Comparison of ENCODE assay signal across 9 mouse cellular contexts in genomic region chr14:13917630-13918029, GRCm38 (mm10). TPM values are rescaled to one million over a fixed set of nuclear protein-coding genes. Genes with fewer than 3 reads are reported as not detected.
DNase-seq lines count a peak whose midpoint lies in the region; ATAC-seq and TF ChIP-seq lines count a peak whose summit lies in the region.
"Had no signal": no experiment of that assay in that cellular context is flagged by ENCODE, and none has a peak within 500 bp of the region (broad histone marks: within the 10 kb centered on the region; RNA-seq: fewer than 3 reads in every experiment).

No protein-coding gene starts in this region.

- no peaks in the 10 kb centered on the region for H3K9me3 ChIP-seq in heart, embryonic 10.5 days
- H3K9me3 ChIP-seq: lung, embryonic 15.5 days had no signal

- TF ChIP-seq POLR2A in heart, adult 2 months (IDR thresholded peaks at IDR 0.05; ENCODE audit: insufficient read depth, low read depth, low read length), result no peak

- intact Hi-C loops in heart, adult 2 months (cut with DNase I), result loop anchor here (5.0 kb wide), 1 partner anchor 560 kb away; no protein-coding TSS in a partner anchor
- intact Hi-C loops in heart, postnatal 36 days (cut with DNase I), result loop anchor here (1.0 to 10.0 kb wide), 2 partner anchors 562 to 1343 kb away; no protein-coding TSS in a partner anchor

- WGBS in heart, adult 2 months, result 44% methylated on average over 3 of the region's 3 CpGs
- WGBS in heart, embryonic 10.5 days, result 42% methylated on average over 3 of the region's 3 CpGs
- WGBS in large intestine, adult 2 months, result 35% methylated on average over 3 of the region's 3 CpGs

- no peaks in the 10 kb centered on the region for H3K4me1 ChIP-seq in heart, adult 2 months (ENCODE audit: control insufficient read depth, insufficient read depth, low read length)
- H3K4me1 ChIP-seq in heart, embryonic 10.5 days, result no peaks in the 10 kb centered on the region
- H3K4me1 ChIP-seq: lung, embryonic 15.5 days had no signal

- no peak overlapping the region for H3K27ac ChIP-seq in heart, adult 2 months
- no peak overlapping the region for H3K27ac ChIP-seq in heart, embryonic 10.5 days
- H3K27ac ChIP-seq: lung, embryonic 15.5 days had no signal

- H3K27me3 ChIP-seq in heart, adult 2 months (ENCODE audit: control insufficient read depth, insufficient read depth, low read length), result no peaks in the 10 kb centered on the region
- no peaks in the 10 kb centered on the region for H3K27me3 ChIP-seq in heart, embryonic 10.5 days (ENCODE audit: insufficient read depth, poor library complexity, severe bottlenecking)
- H3K27me3 ChIP-seq: lung, embryonic 15.5 days had no signal

- TF ChIP-seq EP300 in heart, adult 2 months (IDR thresholded peaks at IDR 0.05; ENCODE audit: insufficient read depth, low read depth, low read length), result no peak

- no peak for DNase-seq in heart, adult 2 months
- DNase-seq in heart, embryonic 10.5 days (ENCODE audit: low spot score), result no peak
- DNase-seq in ZHBTc4 (ENCODE audit: low read depth, low spot score), result peak; percentile 87
- DNase-seq in heart, postnatal 36 days, result peak; percentile 5 to 22
- peak; percentile 36 for DNase-seq in large intestine, adult 2 months (ENCODE audit: low read depth, low spot score)
- peak; percentile 62 for DNase-seq in lung, postnatal 14 days
- peak; percentile 68 to 82 for DNase-seq in right cerebral cortex, adult 2 months (ENCODE audit: low spot score in 2 of 2)

- no peak overlapping the region for H3K4me3 ChIP-seq in heart, adult 2 months
- no peak overlapping the region for H3K4me3 ChIP-seq in heart, embryonic 10.5 days
- H3K4me3 ChIP-seq: lung, embryonic 15.5 days had no signal

- H3K9ac ChIP-seq in heart, adult 2 months (ENCODE audit: low read depth, low read length), result no peak overlapping the region
- H3K9ac ChIP-seq: lung, embryonic 15.5 days had no signal

- peak; percentile 79 for TF ChIP-seq CTCF in heart, adult 2 months (IDR thresholded peaks at IDR 0.05)

- ATAC-seq in common myeloid progenitor, adult 5-6 weeks (replicated peaks; ENCODE audit: low read depth, poor library complexity, severe bottlenecking), result peak; percentile 98

- no peaks in the 10 kb centered on the region for H3K36me3 ChIP-seq in heart, adult 2 months (ENCODE audit: control insufficient read depth, insufficient read depth, low read length)
- no peaks in the 10 kb centered on the region for H3K36me3 ChIP-seq in heart, embryonic 10.5 days
- H3K36me3 ChIP-seq: lung, embryonic 15.5 days had no signal

- no peaks in the 10 kb centered on the region for H3K79me2 ChIP-seq in heart, adult 2 months (replicated peaks; ENCODE audit: control insufficient read depth, insufficient read depth, low read length)

RNA-seq across cellular contexts. Expression of gene Gm281, which starts 3.4 kb away (rescaled TPM):
- not detected for total RNA-seq in heart, adult 2 months (2021)
- 0.18 TPM in 1 of 2 replicates, not detected in the other for polyA plus RNA-seq in heart, adult 2 months (2012; rRNA removed)
- 0.05 TPM in 1 of 2 replicates, not detected in the other for polyA plus RNA-seq in heart, embryonic 10.5 days (2016; fragmentation: Nextera tagmentation; extraction: Ambion mirVana)
- not detected in 2 replicates for total RNA-seq in common myeloid progenitor, adult 5-6 weeks (2017)
- total RNA-seq in heart, postnatal 36 days (2021), result not detected
- polyA plus RNA-seq in large intestine, adult 2 months (2012; rRNA removed), result not detected in 2 replicates
- polyA plus RNA-seq: lung, embryonic 15.5 days had no signal

RNA-seq across cellular contexts. Expression of gene Atxn7, which starts 43.6 kb away (rescaled TPM):
- total RNA-seq in heart, adult 2 months (2021), result 10 to 100 TPM; 16.1 to 16.2 TPM
- polyA plus RNA-seq in heart, adult 2 months (2012; rRNA removed), result 13.9 and 22.4 TPM in 2 replicates
- 2.6 and 3.0 TPM in 2 replicates for polyA plus RNA-seq in heart, embryonic 10.5 days (2016; fragmentation: Nextera tagmentation; extraction: Ambion mirVana)
- 19.3 and 30.0 TPM in 2 replicates for total RNA-seq in common myeloid progenitor, adult 5-6 weeks (2017)
- 10 to 100 TPM; 16.3 to 16.5 TPM for total RNA-seq in heart, postnatal 36 days (2021)
- polyA plus RNA-seq in large intestine, adult 2 months (2012; rRNA removed), result 11.3 and 26.5 TPM in 2 replicates

RNA-seq across cellular contexts. Expression of gene Thoc7, which starts 44.0 kb away (rescaled TPM):
- total RNA-seq in heart, adult 2 months (2021), result 10 to 100 TPM; 80.1 to 99.4 TPM
- 30.6 and 38.3 TPM in 2 replicates for polyA plus RNA-seq in heart, adult 2 months (2012; rRNA removed)
- polyA plus RNA-seq in heart, embryonic 10.5 days (2016; fragmentation: Nextera tagmentation; extraction: Ambion mirVana), result 131 and 135 TPM in 2 replicates
- 254 and 263 TPM in 2 replicates for total RNA-seq in common myeloid progenitor, adult 5-6 weeks (2017)
- 10 to 100 TPM; 97.2 to 98.6 TPM for total RNA-seq in heart, postnatal 36 days (2021)
- 35.2 and 46.9 TPM in 2 replicates for polyA plus RNA-seq in large intestine, adult 2 months (2012; rRNA removed)

Comparison
In these comparisons a context has a peak if more than half of its experiments do, and no peak if none do; other contexts are left out.
1. DNase-seq: peak in ZHBTc4 (single experiment), heart, postnatal 36 days (2 of 2), large intestine, adult 2 months (single experiment), lung, postnatal 14 days (single experiment) and right cerebral cortex, adult 2 months (2 of 2); none in heart, adult 2 months (0 of 2) and heart, embryonic 10.5 days (single experiment).